Mouse (Mus musculus) liver, embryonic 14.5 days (tissue): Measurements from ENCODE around the gene Tgfbr3.

ENCODE experiments used
- CTCF ChIP-seq: IDR thresholded peaks from 2 replicates; pipeline ENCODE4 v1.5.1; 2016; ENCODE audit warnings: antibody characterized with exemption, low read depth, control low read depth
- EP300 ChIP-seq: IDR thresholded peaks from 2 replicates; pipeline ENCODE4 v1.6.1; 2016; ENCODE audit warnings: antibody characterized with exemption, low read depth

- TF ChIP-seq CTCF, result no peak
- TF ChIP-seq EP300, result no peak
Observed at GRCm38 (mm10) chr5:107092137-107092536, 197.3 kb downstream of the Tgfbr3 start.
